In genomic region chr11:117317429-117318101, GRCm38 (mm10) we compare ENCODE assay signal across 8 mouse cellular contexts.
DNase-seq lines count a peak whose midpoint lies in the region; ATAC-seq lines count a peak whose summit lies in the region.

No protein-coding gene starts in this region.

- H3K36me3 ChIP-seq in erythroblast, embryonic 14.5 days (ENCODE audit: control insufficient read depth) = no peaks in the 10 kb centered on the region
- H3K36me3 ChIP-seq in liver, embryonic 15.5 days (replicated peaks) = no peaks in the 10 kb centered on the region

- peaks cover 50% of the 10 kb centered on the region for H3K4me1 ChIP-seq in erythroblast, embryonic 14.5 days (ENCODE audit: control insufficient read depth)
- H3K4me1 ChIP-seq in liver, embryonic 15.5 days (replicated peaks) = peaks cover 79% of the 10 kb centered on the region

- peak overlapping the region; percentile 82 for H3K27ac ChIP-seq in liver, embryonic 15.5 days (replicated peaks)

- 14% methylated on average over 20 of the region's 20 CpGs for WGBS in liver, embryonic 15.5 days (ENCODE audit: insufficient replicate concordance)

- H3K9me3 ChIP-seq in erythroblast, embryonic 14.5 days (ENCODE audit: control insufficient read depth, low read length) = no peaks in the 10 kb centered on the region
- H3K9me3 ChIP-seq in liver, embryonic 15.5 days (replicated peaks) = no peaks in the 10 kb centered on the region

- peak overlapping the region; percentile 37 for H3K4me3 ChIP-seq in erythroblast, embryonic 14.5 days (replicated peaks)
- peak overlapping the region; percentile 24; the same call in 1 of the 2 replicates for H3K4me3 ChIP-seq in liver, embryonic 15.5 days (replicated peaks)

- peak; percentile 53 to 60 for DNase-seq in spleen, postnatal 10 days (ENCODE audit: low spot score in 2 of 2)
- no peak for DNase-seq in spleen, adult 18-20 months
- DNase-seq in heart, postnatal 10 days = peak; percentile 46 to 50
- peak; percentile 42 to 77 for DNase-seq in spleen, postnatal 4 days (ENCODE audit: low spot score in 2 of 2)
- no peak for DNase-seq in urinary bladder, adult 2 months (ENCODE audit: low spot score)

- intact Hi-C loops in heart, postnatal 10 days (cut with DNase I) = no loop called here

- peak overlapping the region; percentile 58 for H3K4me2 ChIP-seq in liver, embryonic 15.5 days

- H3K9ac ChIP-seq in liver, embryonic 15.5 days = peak overlapping the region; percentile 32; the same call in 1 of the 2 replicates

- peaks cover 5% of the 10 kb centered on the region; the same call in 1 of the 2 replicates for H3K27me3 ChIP-seq in erythroblast, embryonic 14.5 days (ENCODE audit: control insufficient read depth)
- no peaks in the 10 kb centered on the region for H3K27me3 ChIP-seq in liver, embryonic 15.5 days

- ATAC-seq in erythroblast, adult 5-6 weeks (replicated peaks; ENCODE audit: low FRiP score, poor library complexity, severe bottlenecking) = no peak
- no peak for ATAC-seq in liver, embryonic 15.5 days (ENCODE audit: insufficient read depth)

Comparison
In these comparisons a context has a peak if more than half of its experiments do, and no peak if none do; other contexts are left out.
1. DNase-seq: peak in spleen, postnatal 10 days (2 of 2), heart, postnatal 10 days (2 of 2) and spleen, postnatal 4 days (2 of 2); none in spleen, adult 18-20 months (0 of 2) and urinary bladder, adult 2 months (single experiment).